Mouse (Mus musculus): ENCODE measurements around the gene Gm20517. TPM values are rescaled to one million over a fixed set of nuclear protein-coding genes. Genes with fewer than 3 reads are reported as not detected.

The Gm20517 gene
- polyA plus RNA-seq (2012; rRNA removed): 0.73 and 0.74 TPM in 2 replicates

GRCm38 (mm10) chr17:47610849-47611660 lies at the start of gene Gm20517, which contains the start of the genes Bysl and Med20:
TSS of gene Gm20517 (plus strand) at chr17:47611589.
TSS of gene Bysl (minus strand) at chr17:47611492.
TSS of gene Med20 (plus strand) at chr17:47611582.

GRCm38 (mm10) chr17:47630678-47631065 lies 19.3 kb downstream of the Gm20517 start, which contains the start of gene Usp49:
TSS of gene Usp49 (plus strand) at chr17:47630690.

GRCm38 (mm10) chr17:47688344-47688607 lies 76.9 kb downstream of the Gm20517 start, which contains the start of gene Tomm6:
TSS of gene Tomm6 (minus strand) at chr17:47688386.

GRCm38 (mm10) chr17:47688608-47689575 lies 77.5 kb downstream of the Gm20517 start, which contains the start of gene Frs3:
TSS of gene Frs3 (plus strand) at chr17:47689030.

GRCm38 (mm10) chr17:47694442-47694502 lies 82.9 kb downstream of the Gm20517 start, which contains the start of gene Gm21981:
TSS of gene Gm21981 (minus strand) at chr17:47694455.

GRCm38 (mm10) chr17:47694503-47695336 lies 83.3 kb downstream of the Gm20517 start, which contains the start of gene Prickle4:
TSS of gene Prickle4 (minus strand) at chr17:47694736.

GRCm38 (mm10) chr17:47726566-47726965 lies 115.2 kb downstream of the Gm20517 start, which contains the start of gene Pgc:
TSS of gene Pgc (plus strand) at chr17:47726842.

Other genes starting within 250 kb of the Gm20517 start
- gene Mrps10, start 242.7 kb upstream of the Gm20517 start, polyA plus RNA-seq (2012; rRNA removed): 19.3 and 22.7 TPM in 2 replicates
- gene Guca1b, start 226.2 kb upstream of the Gm20517 start, polyA plus RNA-seq (2012; rRNA removed): 1.3 and 1.6 TPM in 2 replicates
- 4.0 and 4.8 TPM in 2 replicates for gene Guca1a, start 211.0 kb upstream of the Gm20517 start, polyA plus RNA-seq (2012; rRNA removed)
- 9.9 and 13.6 TPM in 2 replicates for gene AI661453, start 175.0 kb upstream of the Gm20517 start, polyA plus RNA-seq (2012; rRNA removed)
- 0.13 and 0.22 TPM in 2 replicates for gene 1700001C19Rik, start 174.2 kb upstream of the Gm20517 start, polyA plus RNA-seq (2012; rRNA removed)
- gene Taf8, start 109.3 kb upstream of the Gm20517 start, polyA plus RNA-seq (2012; rRNA removed): 15.2 and 17.2 TPM in 2 replicates
- 124 and 129 TPM in 2 replicates for gene Ccnd3, start 106.5 kb upstream of the Gm20517 start, polyA plus RNA-seq (2012; rRNA removed)
- 8.1 and 8.4 TPM in 2 replicates for gene Bysl, start 97 bp upstream of the Gm20517 start, polyA plus RNA-seq (2012; rRNA removed)
- 16.6 and 19.9 TPM in 2 replicates for gene Med20, start within 50 bp of the Gm20517 start, polyA plus RNA-seq (2012; rRNA removed)
- 8.9 and 11.0 TPM in 2 replicates for gene Usp49, start 19.1 kb downstream of the Gm20517 start, polyA plus RNA-seq (2012; rRNA removed)
- 75.5 and 81.0 TPM in 2 replicates for gene Tomm6, start 76.8 kb downstream of the Gm20517 start, polyA plus RNA-seq (2012; rRNA removed)
- gene Frs3, start 77.4 kb downstream of the Gm20517 start, polyA plus RNA-seq (2012; rRNA removed): 13.0 and 15.1 TPM in 2 replicates
- 0.90 and 1.1 TPM in 2 replicates for gene Gm21981, start 82.9 kb downstream of the Gm20517 start, polyA plus RNA-seq (2012; rRNA removed)
- 2.8 and 3.4 TPM in 2 replicates for gene Prickle4, start 83.1 kb downstream of the Gm20517 start, polyA plus RNA-seq (2012; rRNA removed)
- 0.43 and 0.95 TPM in 2 replicates for gene Pgc, start 115.3 kb downstream of the Gm20517 start, polyA plus RNA-seq (2012; rRNA removed)
- gene Tfeb, start 125.4 kb downstream of the Gm20517 start, polyA plus RNA-seq (2012; rRNA removed): 50.1 and 54.3 TPM in 2 replicates
- 15.9 and 20.7 TPM in 2 replicates for gene Mdfi, start 223.1 kb downstream of the Gm20517 start, polyA plus RNA-seq (2012; rRNA removed)